Comparison of ENCODE assay signal across 15 mouse cellular contexts in the genomic region with DNA sequence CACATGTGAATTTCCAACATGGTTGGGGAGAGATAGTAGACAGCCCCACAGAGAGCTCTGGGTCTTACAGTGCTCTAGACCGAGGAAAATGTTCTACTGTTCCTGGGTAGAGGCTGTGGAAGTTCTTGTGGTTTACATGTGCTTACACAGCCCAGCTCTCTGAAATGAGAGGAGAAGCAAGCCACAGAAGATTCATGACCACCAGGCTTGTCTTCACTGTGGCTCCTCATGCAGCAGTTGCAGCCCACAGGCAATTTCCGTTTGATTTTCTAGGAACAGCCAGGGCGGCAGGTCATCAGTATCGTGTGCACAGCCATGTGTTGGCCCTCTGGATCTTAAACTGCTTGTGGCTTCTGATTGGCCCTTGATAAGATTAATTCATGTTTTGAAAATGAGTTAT.
"Had no signal": no experiment of that assay in that cellular context is flagged by ENCODE, and none has a peak within 500 bp of the region (broad histone marks: within the 10 kb centered on the region; RNA-seq: fewer than 3 reads in every experiment).

No protein-coding gene starts in this region.

- ATAC-seq: hindbrain, postnatal 0 days; intestine, embryonic 16.5 days; liver, embryonic 12.5 days had no signal

- DNase-seq: gastrocnemius, postnatal 10 days; gastrocnemius, postnatal 25 days; heart, adult 18-20 months; heart, postnatal 14 days; heart, postnatal 36 days; kidney, adult 11 months; kidney, adult 8-10 months; kidney, postnatal 14 days; kidney, postnatal 36 days; layer of hippocampus, adult 9-11 months; layer of hippocampus, postnatal 36 days; left cerebral cortex, postnatal 4 days had no signal
